Mouse (Mus musculus): Measurements from ENCODE around the gene Tspan15.

GRCm38 (mm10) chr10:62211310-62211709 is 19.7 kb downstream of the Tspan15 start:
- TF ChIP-seq CTCF (IDR thresholded peaks at IDR 0.05; ENCODE audit: low read depth, low read length) (no peak), GATA1 (IDR thresholded peaks at IDR 0.05; ENCODE audit: borderline replicate concordance, low read length) (no peak), TAL1 (conservative IDR thresholded peaks at IDR 0.05; ENCODE audit: low read depth, low read length) (no peak), POLR2AphosphoS5 (IDR thresholded peaks at IDR 0.05; ENCODE audit: insufficient replicate concordance, low read depth, low read length) (no peak)
